Mouse (Mus musculus) heart, postnatal 14 days (tissue): ENCODE data around the gene Syt1. TPM values are rescaled to one million over a fixed set of nuclear protein-coding genes. Genes with fewer than 3 reads are reported as not detected.

ENCODE experiments used
- DNase-seq, 2 experiments: peaks; one replicate each; pipeline ENCODE4 v3.0.0; 2021 to 2022
- intact Hi-C: fragments of 180-260 bp; cut with DNase I; formaldehyde crosslinking; loops from one replicate; pipeline ENCODE4 v1.15.1; 2025
- total RNA-seq, 2 experiments: library from RNA; stranded (reverse); gene quantifications; 2 replicates each; pipeline ENCODE4 v1.2.3; 2021

Gene Syt1
- total RNA-seq, 2 experiments from 2014 or later: 0.12 TPM

GRCm38 (mm10) chr10:108534112-108534511, 476.7 kb downstream of the Syt1 start:
- no peak for DNase-seq
- intact Hi-C loops: no loop called here

DNA sequence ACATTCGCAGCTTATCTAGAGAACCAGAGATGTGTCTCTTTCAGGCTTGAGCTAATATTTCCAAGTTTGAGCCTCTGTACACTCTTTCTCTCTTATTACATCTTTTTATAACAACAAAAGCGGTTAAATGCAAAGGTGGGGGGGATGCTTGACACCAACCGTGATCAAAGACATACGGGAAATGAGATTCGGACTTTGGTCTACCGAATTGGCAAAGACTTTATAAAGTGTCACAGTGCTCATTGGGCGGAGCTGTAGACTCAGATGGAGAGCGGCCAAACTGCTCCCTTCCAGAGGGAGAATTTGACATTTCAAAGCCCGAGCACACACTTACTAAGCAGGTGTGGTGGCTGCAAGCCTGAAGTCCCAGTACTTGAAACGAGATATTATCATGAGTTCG, 477.9 kb downstream of the Syt1 start:
- intact Hi-C loops: no loop called here
- DNase-seq: no peak

GRCm38 (mm10) chr10:108532283-108532682, 478.5 kb downstream of the Syt1 start:
- intact Hi-C loops: no loop called here
- DNase-seq: no peak

GRCm38 (mm10) chr10:108531641-108532040, 479.1 kb downstream of the Syt1 start:
- intact Hi-C loops: no loop called here
- no peak for DNase-seq

DNA sequence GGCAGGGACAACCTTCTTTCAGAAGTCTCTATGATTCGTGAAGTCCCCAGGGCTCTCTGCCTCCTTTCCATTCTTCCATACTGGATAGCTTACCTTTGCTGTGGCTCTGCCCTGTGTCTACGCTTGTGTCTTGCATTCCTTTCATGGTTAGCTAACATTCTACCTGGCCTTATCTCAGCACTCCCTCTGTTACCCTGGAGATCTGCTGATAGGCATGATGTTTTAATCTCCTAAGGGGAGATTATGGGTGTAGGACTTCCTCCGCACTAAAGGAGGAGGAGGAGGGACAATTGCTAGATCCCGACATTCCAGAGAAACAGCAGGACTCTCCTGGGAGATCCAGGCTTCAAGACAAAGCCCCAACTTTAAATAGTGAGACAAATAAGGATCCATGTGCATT, 479.7 kb downstream of the Syt1 start:
- intact Hi-C loops: no loop called here
- no peak for DNase-seq

GRCm38 (mm10) chr10:108528338-108528737, 482.4 kb downstream of the Syt1 start:
- no peak for DNase-seq
- intact Hi-C loops: no loop called here

- intact Hi-C loops: no loop called here
- no peak for DNase-seq
Observed at GRCm38 (mm10) chr10:108525506-108525905, 485.3 kb downstream of the Syt1 start.

DNA sequence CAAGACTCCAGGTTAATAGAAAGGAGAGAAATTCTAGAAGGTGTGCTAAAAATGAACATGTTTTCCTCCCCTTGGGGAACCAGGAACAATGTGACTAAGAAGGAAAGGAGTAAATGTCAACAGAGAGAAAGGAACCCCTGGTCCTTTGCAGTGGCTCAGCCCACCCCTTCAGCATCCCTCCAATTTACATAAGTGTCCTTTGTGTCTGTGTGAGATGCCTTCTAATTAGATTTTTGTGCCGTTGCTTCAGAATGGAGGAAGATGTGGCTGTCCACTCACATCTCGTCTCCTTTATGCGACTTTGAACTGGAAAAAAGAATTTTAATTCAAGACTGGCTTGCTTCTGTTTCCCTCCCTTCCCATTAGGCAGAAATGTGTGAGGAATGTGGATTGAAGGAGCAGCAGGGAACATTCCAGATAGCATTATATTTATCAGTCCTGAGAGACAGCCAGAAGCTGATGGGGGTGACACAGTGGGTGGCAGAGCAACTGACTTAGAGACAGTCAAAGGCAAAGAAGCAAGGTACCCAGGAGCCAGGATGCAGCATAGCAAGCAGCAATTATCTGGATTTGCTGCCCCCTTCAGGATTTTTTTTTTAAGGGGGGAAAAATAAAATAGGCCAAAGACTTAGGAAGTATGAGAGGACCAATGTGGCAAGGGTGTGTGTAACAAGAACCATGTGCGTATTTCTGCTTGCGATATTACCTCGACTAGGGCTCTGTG, 486.3 kb downstream of the Syt1 start:
- DNase-seq: no peak
- intact Hi-C loops: loop anchor here (5.0 kb wide), 1 partner anchor 222 kb away; no protein-coding TSS in a partner anchor

DNA sequence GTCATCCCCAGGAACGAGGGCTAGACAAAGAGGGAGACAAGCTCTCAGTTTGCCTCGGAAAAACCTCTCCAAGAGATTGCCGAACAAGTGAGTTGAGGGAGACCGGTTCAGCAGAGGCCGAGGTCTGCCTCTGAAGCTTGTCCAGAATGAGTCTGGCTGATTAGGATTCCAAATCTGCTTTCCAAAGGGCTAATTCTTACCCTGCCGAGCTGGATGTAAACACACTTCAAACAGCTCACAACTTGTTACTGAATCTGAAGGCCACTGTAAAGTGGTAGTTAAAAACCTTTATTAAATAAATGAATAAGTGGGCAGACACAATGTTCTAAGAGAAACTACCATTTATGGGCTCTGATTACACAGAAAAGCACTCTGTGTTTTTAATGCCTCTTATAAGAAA, 491.6 kb downstream of the Syt1 start:
- DNase-seq: no peak
- intact Hi-C loops: no loop called here

GRCm38 (mm10) chr10:108517076-108517475, 493.7 kb downstream of the Syt1 start:
- intact Hi-C loops: no loop called here
- DNase-seq: no peak

DNA sequence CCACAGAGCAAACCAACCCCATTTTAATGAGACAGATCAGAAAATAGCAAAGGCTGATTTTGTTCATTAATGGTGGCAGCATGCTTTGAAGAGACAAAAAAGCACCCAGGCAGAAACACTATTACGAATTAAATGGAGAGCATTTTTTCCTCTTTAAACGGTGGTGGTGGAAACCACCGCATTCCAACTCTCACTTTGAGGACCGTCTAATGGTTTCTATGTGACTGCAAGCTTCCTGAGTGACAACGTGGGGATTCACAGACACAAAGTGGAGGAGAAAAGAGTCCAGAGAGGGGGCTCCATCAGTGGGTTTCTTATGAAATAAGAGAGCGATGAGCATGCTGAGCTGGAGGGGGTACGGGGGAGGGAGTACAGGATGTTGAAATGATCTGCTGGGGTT, 496.1 kb downstream of the Syt1 start:
- DNase-seq: no peak
- intact Hi-C loops: no loop called here

- intact Hi-C loops: no loop called here
- no peak for DNase-seq
Observed at GRCm38 (mm10) chr10:108509579-108509978, 501.2 kb downstream of the Syt1 start.

- intact Hi-C loops: no loop called here
- DNase-seq: no peak
Observed at GRCm38 (mm10) chr10:108506917-108507316, 503.9 kb downstream of the Syt1 start.

DNA sequence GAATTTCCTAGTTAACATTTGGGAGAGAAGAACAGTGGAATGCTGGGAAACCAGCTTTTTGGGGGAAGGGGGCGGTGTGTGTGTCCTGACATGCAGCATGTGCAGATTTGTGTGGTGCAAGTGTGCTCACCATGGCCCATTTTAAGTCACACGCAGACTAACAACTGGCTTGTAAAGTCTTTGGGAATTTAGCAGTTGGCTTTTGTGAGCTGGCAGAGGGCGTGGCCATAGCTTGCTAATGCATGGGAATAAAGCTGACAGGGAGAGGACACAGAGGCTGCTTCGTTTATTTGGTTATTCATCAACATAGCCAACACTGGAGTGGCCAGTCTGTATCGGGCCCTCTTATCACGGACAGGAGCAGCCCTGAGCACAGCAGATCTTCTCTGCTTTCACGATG, 505.9 kb downstream of the Syt1 start:
- intact Hi-C loops: no loop called here
- DNase-seq: no peak

DNA sequence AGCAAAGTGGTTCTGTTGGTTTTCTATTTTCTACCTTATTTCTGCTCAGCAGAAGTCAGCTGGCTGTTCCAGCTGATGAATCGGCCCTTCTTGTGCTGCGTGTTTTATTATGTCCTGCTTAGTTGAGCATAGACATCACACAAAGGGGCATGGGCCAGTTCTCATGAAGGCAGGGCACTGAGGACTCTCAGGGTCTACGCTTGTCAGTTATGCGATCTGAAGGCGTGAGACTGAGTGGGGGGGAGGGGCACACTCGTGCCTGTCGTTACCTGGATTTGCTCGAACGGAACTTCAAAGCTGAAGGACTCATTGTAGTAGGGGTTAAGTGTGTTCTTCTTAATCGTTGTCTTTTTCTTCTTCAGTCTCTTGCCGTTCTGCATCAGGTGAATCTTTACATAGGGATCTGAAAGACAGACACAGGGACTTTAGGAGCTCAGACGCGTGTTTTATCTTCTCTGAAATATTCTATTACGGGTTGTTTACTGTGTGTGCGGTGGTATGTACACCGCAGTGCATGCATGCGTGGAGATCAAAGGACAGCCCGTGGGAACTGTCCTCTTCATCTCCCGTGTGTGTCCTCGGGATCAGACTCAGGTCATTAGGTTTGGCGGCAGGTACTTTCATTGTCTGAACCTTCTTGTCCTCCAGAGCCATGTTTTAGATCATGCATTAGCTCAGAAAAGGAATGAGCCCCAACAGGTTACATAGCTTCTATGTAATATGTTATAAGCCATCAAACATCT, 506.5 kb downstream of the Syt1 start:
- intact Hi-C loops: no loop called here
- DNase-seq: no peak

GRCm38 (mm10) chr10:108490231-108490630, 520.6 kb downstream of the Syt1 start:
- intact Hi-C loops: no loop called here

GRCm38 (mm10) chr10:108483991-108484390, 526.8 kb downstream of the Syt1 start:
- DNase-seq: no peak
- intact Hi-C loops: no loop called here

More at GRCm38 (mm10) chr10:108490231-108490630, 520.6 kb downstream of the Syt1 start:
- DNase-seq: no peak

DNA sequence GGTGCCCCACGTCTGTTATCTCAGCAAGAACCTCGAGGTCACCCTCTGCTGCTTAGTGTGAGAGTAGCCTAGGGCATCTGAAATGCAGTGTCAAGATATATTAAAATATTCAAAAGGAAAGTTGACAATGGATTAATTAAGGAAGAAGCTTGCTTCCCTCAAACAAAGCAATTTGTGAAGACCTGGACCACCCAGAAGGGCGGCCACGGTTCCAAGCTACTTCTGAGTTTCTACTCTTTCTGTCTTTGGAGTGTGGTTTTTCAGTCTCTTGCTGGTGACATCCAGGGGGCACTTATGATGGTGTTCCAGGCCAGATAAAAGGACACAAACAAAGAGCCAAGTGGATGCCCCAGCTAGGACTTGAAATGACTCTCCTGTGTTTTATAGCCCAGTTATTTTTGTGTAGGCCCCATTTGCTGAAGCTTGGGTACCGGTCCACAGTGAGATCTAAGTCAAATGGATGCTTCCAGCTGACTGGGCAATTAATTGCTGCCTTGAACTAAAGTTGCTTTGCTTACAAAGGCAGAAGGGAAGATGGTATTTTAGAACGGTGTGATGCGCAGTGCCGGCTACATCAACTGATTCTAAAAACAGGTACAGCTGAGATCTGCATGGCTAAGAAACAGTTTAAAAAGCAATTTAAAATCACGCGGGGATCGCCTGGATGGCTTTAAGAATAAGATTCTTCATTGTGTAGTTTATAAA, 530.5 kb downstream of the Syt1 start:
- intact Hi-C loops: no loop called here
- DNase-seq: no peak

- intact Hi-C loops: no loop called here
- no peak for DNase-seq
Observed at GRCm38 (mm10) chr10:108470319-108470955, 540.3 kb downstream of the Syt1 start.

DNA sequence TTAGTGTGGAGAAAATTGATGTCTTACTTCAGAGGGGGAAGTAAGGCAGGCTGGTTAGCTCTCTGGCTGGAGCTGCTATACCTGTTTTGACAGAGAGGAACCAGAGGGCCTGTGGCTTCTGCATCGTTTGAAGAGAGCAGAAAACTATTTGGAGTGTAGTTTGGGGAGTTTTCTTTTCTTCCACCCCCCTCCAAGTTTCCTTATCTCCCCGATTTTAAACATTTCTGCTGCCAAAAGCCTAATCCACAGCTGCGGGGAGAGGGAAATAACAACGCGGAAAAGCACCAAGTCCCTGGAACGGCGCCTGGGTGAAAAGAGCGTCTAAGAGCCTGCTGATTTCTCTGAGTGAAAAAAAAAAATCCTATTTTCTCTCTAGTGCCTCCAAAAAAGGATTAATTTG, 544.2 kb downstream of the Syt1 start:
- intact Hi-C loops: no loop called here
- peak; percentile 37 to 41 for DNase-seq

- intact Hi-C loops: no loop called here
- DNase-seq: no peak
Observed at GRCm38 (mm10) chr10:108461862-108462261, 548.9 kb downstream of the Syt1 start.
